Mouse (Mus musculus) midbrain, embryonic 13.5 days (tissue): ENCODE measurements around the gene Trpv1. TPM values are rescaled to one million over a fixed set of nuclear protein-coding genes. Genes with fewer than 3 reads are reported as not detected.

ENCODE experiments used
- ATAC-seq: fragments of 200-750 bp; cut with Nextera tagmentation; 2 replicates; pipeline ENCODE4 v1.8.0; 2017; ENCODE audit warnings: mild to moderate bottlenecking, moderate TSS enrichment, moderate library complexity
- H3K27ac ChIP-seq: fragments of 300-500 bp; sonication (generic); 2 replicates; pipeline ENCODE4 v1.5.1; 2015; ENCODE audit warnings: inconsistent platforms, mild to moderate bottlenecking, moderate library complexity
- H3K27me3 ChIP-seq: fragments of 300-500 bp; sonication (generic); 2 replicates; pipeline ENCODE4 v1.6.1; 2015; ENCODE audit warnings: mild to moderate bottlenecking, inconsistent platforms
- H3K36me3 ChIP-seq: fragments of 300-500 bp; sonication (generic); 2 replicates; pipeline ENCODE4 v1.6.1; 2015; ENCODE audit warnings: mild to moderate bottlenecking, inconsistent platforms
- H3K4me1 ChIP-seq: fragments of 300-500 bp; sonication (generic); replicated peaks from 2 replicates; pipeline ENCODE4 v1.6.1; 2015; ENCODE audit warnings: inconsistent platforms
- H3K4me2 ChIP-seq: fragments of 300-500 bp; sonication (generic); replicated peaks from 2 replicates; pipeline ENCODE4 v1.6.1; 2015; ENCODE audit warnings: moderate library complexity, mild to moderate bottlenecking, inconsistent platforms
- H3K4me3 ChIP-seq: fragments of 300-500 bp; sonication (generic); replicated peaks from 2 replicates; pipeline ENCODE4 v1.5.1; 2015; ENCODE audit warnings: mild to moderate bottlenecking, inconsistent platforms
- H3K9ac ChIP-seq: fragments of 300-500 bp; sonication (generic); replicated peaks from 2 replicates; pipeline ENCODE4 v1.6.1; 2015; ENCODE audit warnings: mild to moderate bottlenecking, inconsistent platforms
- H3K9me3 ChIP-seq: fragments of 300-500 bp; sonication (generic); 2 replicates; pipeline ENCODE4 v1.6.1; 2016; ENCODE audit warnings: mild to moderate bottlenecking, inconsistent platforms
- WGBS: fragments of 180-500 bp; shearing (Covaris S2); methylation state at CpG from one replicate; pipeline ENCODE4 v1.1.7; 2015; 5-methylcytosine and 5-hydroxymethylcytosine counted together
- polyA plus RNA-seq: library from polyadenylated mRNA; unstranded; fragments of >200 nt; fragmentation: Nextera tagmentation; extraction: Ambion mirVana; gene quantifications from 2 replicates; pipeline ENCODE4 v1.2.1, GENCODE M21; 2015

Trpv1 gene
- polyA plus RNA-seq, 1 experiment from 2014 or later, result 0.22 TPM

GRCm38 (mm10) chr11:73289621-73290020 is 55.5 kb downstream of the Trpv1 start:
- Histone ChIP-seq H3K27me3 (no peaks in the 10 kb centered on the region), H3K9ac (no peak overlapping the region), H3K4me1 (no peaks in the 10 kb centered on the region), H3K36me3 (no peaks in the 10 kb centered on the region), H3K4me3 (no peak overlapping the region), H3K9me3 (no peaks in the 10 kb centered on the region), H3K27ac (no peak overlapping the region), H3K4me2 (no peak overlapping the region)
- 93% methylated on average over 1 of the region's 1 CpGs for WGBS
- ATAC-seq, result no peak

DNA sequence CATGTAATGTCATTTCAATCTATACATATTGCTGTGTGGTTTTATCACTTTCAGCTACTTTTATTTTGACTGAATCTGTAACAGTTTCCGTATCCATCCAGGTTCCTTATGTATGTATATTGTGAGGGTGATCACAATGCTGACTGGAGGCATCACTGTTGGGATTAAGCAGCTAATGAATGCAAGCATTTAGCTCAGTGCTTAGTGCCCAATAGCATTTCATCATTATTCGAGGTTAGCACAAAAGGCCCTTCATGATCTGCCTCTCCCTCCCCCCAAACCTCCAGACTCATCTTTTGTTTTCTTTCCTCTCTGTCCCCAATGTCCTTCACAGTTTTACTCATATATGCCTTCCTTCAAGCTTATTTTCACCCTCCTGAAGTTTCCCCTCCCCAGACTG is 69.0 kb downstream of the Trpv1 start:
- Histone ChIP-seq H3K36me3 (no peaks in the 10 kb centered on the region), H3K27ac (no peak overlapping the region), H3K9me3 (no peaks in the 10 kb centered on the region), H3K27me3 (no peaks in the 10 kb centered on the region), H3K4me2 (no peak overlapping the region), H3K4me1 (no peaks in the 10 kb centered on the region), H3K4me3 (no peak overlapping the region), H3K9ac (no peak overlapping the region)
- 7% methylated on average over 2 of the region's 2 CpGs for WGBS
- ATAC-seq, result no peak

Other genes with a start within 250 kb of the Trpv1 start
- 0.41 and 0.58 TPM in 2 replicates for gene P2rx1, start 235.2 kb upstream of the Trpv1 start, polyA plus RNA-seq
- gene Camkk1, start 215.3 kb upstream of the Trpv1 start, polyA plus RNA-seq, result 17.1 and 17.5 TPM in 2 replicates
- 13.5 and 14.2 TPM in 2 replicates for gene Ncbp3, start 186.5 kb upstream of the Trpv1 start, polyA plus RNA-seq
- 0.21 and 0.28 TPM in 2 replicates for gene Itgae, start 143.7 kb upstream of the Trpv1 start, polyA plus RNA-seq
- 5.2 and 5.6 TPM in 2 replicates for gene Haspin, start 96.0 kb upstream of the Trpv1 start, polyA plus RNA-seq
- gene P2rx5, start 73.9 kb upstream of the Trpv1 start, polyA plus RNA-seq, result 0.20 and 0.31 TPM in 2 replicates
- gene Emc6, start 57.3 kb upstream of the Trpv1 start, polyA plus RNA-seq, result 122 and 123 TPM in 2 replicates
- 193 and 195 TPM in 2 replicates for gene Tax1bp3, start 57.2 kb upstream of the Trpv1 start, polyA plus RNA-seq
- 21.1 and 22.1 TPM in 2 replicates for gene Ctns, start 35.2 kb upstream of the Trpv1 start, polyA plus RNA-seq
- gene Shpk, start 34.8 kb upstream of the Trpv1 start, polyA plus RNA-seq, result 1.7 and 1.8 TPM in 2 replicates
- not detected in 2 replicates for gene Trpv3, start 33.1 kb downstream of the Trpv1 start, polyA plus RNA-seq
- gene Aspa, start 95.3 kb downstream of the Trpv1 start, polyA plus RNA-seq, result 0.36 and 0.40 TPM in 2 replicates
- gene Gm49340, start 95.4 kb downstream of the Trpv1 start, polyA plus RNA-seq, result not detected in 2 replicates
- not detected in 2 replicates for gene Spata22, start 95.4 kb downstream of the Trpv1 start, polyA plus RNA-seq
- not detected in 2 replicates for gene Olfr20, start 116.5 kb downstream of the Trpv1 start, polyA plus RNA-seq
- gene Olfr376, start 137.0 kb downstream of the Trpv1 start, polyA plus RNA-seq, result not detected in 2 replicates
- not detected in 2 replicates for gene Olfr1, start 165.3 kb downstream of the Trpv1 start, polyA plus RNA-seq
- gene Olfr378, start 194.2 kb downstream of the Trpv1 start, polyA plus RNA-seq, result not detected in 2 replicates
- not detected in 2 replicates for gene Olfr380, start 223.2 kb downstream of the Trpv1 start, polyA plus RNA-seq